Mouse (Mus musculus) MEL (cell line): Measurements from ENCODE around the gene Ctsa. TPM values are rescaled to one million over a fixed set of nuclear protein-coding genes. Genes with fewer than 3 reads are reported as not detected.

Source experiments
- DNase-seq: peaks from one replicate; pipeline ENCODE4 v3.0.0; 2011; ENCODE audit warnings: low read depth, low spot score
- H3K27ac ChIP-seq: 2 replicates; pipeline ENCODE4 v1.5.1; 2012; ENCODE audit warnings: low read depth, mild to moderate bottlenecking, control low read depth, low read length, moderate library complexity; ENCODE audit not compliant: control insufficient read depth
- H3K27me3 ChIP-seq, 2 experiments: fragments of 150-350 bp in 1 of 2; sonication (generic) in 1 of 2; 2 replicates each; pipeline ENCODE4 v1.6.1; 2012; ENCODE audit warnings: low read length in 2 of 2, mild to moderate bottlenecking in 2 of 2, improper control_type of control experiment in 1 of 2, moderate library complexity in 1 of 2; ENCODE audit not compliant: insufficient read depth in 2 of 2, control insufficient read depth in 1 of 2
- H3K36me3 ChIP-seq, 2 experiments: 2 replicates each; pipeline ENCODE4 v1.6.1; 2012 to 2014; ENCODE audit warnings: low read length in 2 of 2, improper control_type of control experiment in 1 of 2, inconsistent platforms in 1 of 2, mild to moderate bottlenecking in 1 of 2; ENCODE audit not compliant: insufficient read depth in 2 of 2, control insufficient read depth in 1 of 2
- H3K4me1 ChIP-seq, 2 experiments: fragments of 150-350 bp in 1 of 2; sonication (generic) in 1 of 2; 2 replicates each; pipeline ENCODE4 v1.6.1; 2012; ENCODE audit warnings: low read length in 2 of 2, improper control_type of control experiment in 1 of 2, mild to moderate bottlenecking in 1 of 2; ENCODE audit not compliant: insufficient read depth in 2 of 2, control insufficient read depth in 1 of 2
- H3K4me3 ChIP-seq, 2 experiments: fragments of 150-350 bp in 1 of 2; sonication (generic) in 1 of 2; 2 replicates each; pipeline ENCODE4 v1.5.1; 2012; ENCODE audit warnings: low read depth in 2 of 2, low read length in 2 of 2, mild to moderate bottlenecking in 2 of 2, moderate library complexity in 2 of 2, control low read depth in 1 of 2, improper control_type of control experiment in 1 of 2; ENCODE audit not compliant: control insufficient read depth in 1 of 2, insufficient read depth in 1 of 2
- H3K79me2 ChIP-seq: 2 replicates; pipeline ENCODE4 v1.6.1; 2012; ENCODE audit warnings: mild to moderate bottlenecking, low read length, moderate library complexity; ENCODE audit not compliant: control insufficient read depth, poor library complexity, insufficient read depth
- H3K9ac ChIP-seq: 2 replicates; pipeline ENCODE4 v1.6.1; 2012; ENCODE audit warnings: low read depth, mild to moderate bottlenecking, control low read depth, low read length, moderate library complexity; ENCODE audit not compliant: control insufficient read depth, poor library complexity, severe bottlenecking
- H3K9me3 ChIP-seq: fragments of 150-350 bp; sonication (generic); replicated peaks from 2 replicates; pipeline ENCODE4 v1.6.1; 2012; ENCODE audit warnings: mild to moderate bottlenecking, low read length, improper control_type of control experiment, moderate library complexity; ENCODE audit not compliant: insufficient read depth
- BHLHE40 ChIP-seq: IDR thresholded peaks from 2 replicates; pipeline ENCODE4 v1.6.1; 2012; ENCODE audit warnings: low read depth, mild to moderate bottlenecking, inconsistent platforms, low read length, improper control_type of control experiment, borderline replicate concordance
- CHD1 ChIP-seq: IDR thresholded peaks from 2 replicates; pipeline ENCODE4 v1.6.1; 2012; ENCODE audit warnings: low read depth, mild to moderate bottlenecking, inconsistent platforms, low read length, improper control_type of control experiment
- CHD2 ChIP-seq: IDR thresholded peaks from 2 replicates; pipeline ENCODE4 v1.6.1; 2011; ENCODE audit warnings: low read length, improper control_type of control experiment
- E2F4 ChIP-seq: IDR thresholded peaks from 2 replicates; pipeline ENCODE4 v1.6.1; 2011; ENCODE audit warnings: low read depth, low read length, improper control_type of control experiment, borderline replicate concordance
- ELF1 ChIP-seq: IDR thresholded peaks from 2 replicates; pipeline ENCODE4 v1.6.1; 2014; ENCODE audit warnings: low read depth, mild to moderate bottlenecking, inconsistent platforms, low read length, improper control_type of control experiment, moderate library complexity
- ETS1 ChIP-seq: IDR thresholded peaks from 2 replicates; pipeline ENCODE4 v1.6.1; 2012; ENCODE audit warnings: low read depth, mild to moderate bottlenecking, inconsistent platforms, low read length, improper control_type of control experiment, moderate library complexity
- GATA1 ChIP-seq: IDR thresholded peaks from 2 replicates; pipeline ENCODE4 v1.6.1; 2011; ENCODE audit warnings: low read depth, low read length, improper control_type of control experiment
- MAX ChIP-seq: IDR thresholded peaks from 2 replicates; pipeline ENCODE4 v1.6.1; 2011; ENCODE audit warnings: low read length, improper control_type of control experiment
- MXI1 ChIP-seq: IDR thresholded peaks from 2 replicates; pipeline ENCODE4 v1.6.1; 2011; ENCODE audit warnings: mild to moderate bottlenecking, low read depth, low read length, improper control_type of control experiment
- MYB ChIP-seq: IDR thresholded peaks from 2 replicates; pipeline ENCODE4 v1.6.1; 2011; ENCODE audit warnings: mild to moderate bottlenecking, low read depth, low read length, improper control_type of control experiment
- NRF1 ChIP-seq: IDR thresholded peaks from 2 replicates; pipeline ENCODE4 v1.6.1; 2014; ENCODE audit warnings: low read depth, mild to moderate bottlenecking, inconsistent platforms, low read length, improper control_type of control experiment, moderate library complexity; ENCODE audit not compliant: poor library complexity, insufficient read depth, severe bottlenecking
- POLR2AphosphoS2 ChIP-seq: IDR thresholded peaks from 2 replicates; pipeline ENCODE4 v1.6.1; 2011; ENCODE audit warnings: low read length, improper control_type of control experiment
- RAD21 ChIP-seq: IDR thresholded peaks from 2 replicates; pipeline ENCODE4 v1.6.1; 2011; ENCODE audit warnings: mild to moderate bottlenecking, low read depth, low read length, improper control_type of control experiment
- RCOR1 ChIP-seq: IDR thresholded peaks from 2 replicates; pipeline ENCODE4 v1.6.1; 2012; ENCODE audit warnings: low read depth, mild to moderate bottlenecking, inconsistent platforms, low read length, improper control_type of control experiment
- SMC3 ChIP-seq: IDR thresholded peaks from 2 replicates; pipeline ENCODE4 v1.6.1; 2011; ENCODE audit warnings: low read depth, low read length, improper control_type of control experiment
- TBP ChIP-seq: IDR thresholded peaks from 2 replicates; pipeline ENCODE4 v1.8.0; 2011; ENCODE audit warnings: low read depth, low read length, improper control_type of control experiment
- ZC3H11A ChIP-seq: IDR thresholded peaks from 2 replicates; pipeline ENCODE4 v1.6.1; 2012; ENCODE audit warnings: low read depth, mild to moderate bottlenecking, inconsistent platforms, low read length, improper control_type of control experiment
- ZKSCAN1 ChIP-seq: IDR thresholded peaks from 2 replicates; pipeline ENCODE4 v1.6.1; 2012; ENCODE audit warnings: low read depth, mild to moderate bottlenecking, inconsistent platforms, low read length, improper control_type of control experiment, moderate library complexity
- ZNF384 ChIP-seq: IDR thresholded peaks from 2 replicates; pipeline ENCODE4 v1.6.1; 2012; ENCODE audit warnings: low read depth, mild to moderate bottlenecking, inconsistent platforms, low read length, improper control_type of control experiment
- polyA plus RNA-seq, 2 experiments: library from polyadenylated mRNA; stranded (reverse) in 1 of 2; unstranded in 1 of 2; fragments of >175 nt in 1 of 2; fragments of >200 nt in 1 of 2; gene quantifications; 2 replicates each; pipeline versions ENCODE4 v1.2.1 to v1.2.4; 2012; ENCODE audit warnings: low replicate concordance in 2 of 2, low read depth in 1 of 2; ENCODE audit not compliant: insufficient read length in 2 of 2, insufficient read depth in 1 of 2, missing spikeins in 1 of 2
- total RNA-seq: library from RNA; depleted of rRNA; stranded (reverse); fragments of 300-350 nt; gene quantifications from 2 replicates; pipeline ENCODE4 v1.2.3, GENCODE M21; 2012

Gene Ctsa
- total and polyA plus RNA-seq, 3 experiments = 50.5 to 87.7 TPM; not detected in 1

- Histone ChIP-seq H3K4me1 (peaks cover 0 to 6% of the 10 kb centered on the region in 2 experiments; a peak in 1 of 4 replicates), H3K4me3 (no peak overlapping the region)
- DNase-seq = peak; percentile 44
- TF ChIP-seq NRF1 (no peak), ZKSCAN1 (no peak), GATA1 (no peak), TBP (no peak), MAX (no peak), BHLHE40 (no peak), SMC3 (no peak), RAD21 (no peak)
- TF ChIP-seq, all 39 proteins: peak for 0
- Histone ChIP-seq H3K9me3 (no peaks in the 10 kb centered on the region), H3K27me3 (no peaks in the 10 kb centered on the region), H3K79me2 (peaks cover 6% of the 10 kb centered on the region), H3K9ac (no peak overlapping the region), H3K27ac (no peak overlapping the region), H3K36me3 (peaks cover 0 to 4% of the 10 kb centered on the region in 2 experiments)
Observed at GRCm38 (mm10) chr2:164885788-164886187, 53.1 kb downstream of the Ctsa start.

- no peaks in the 10 kb centered on the region for H3K27me3 ChIP-seq
- no peak for DNase-seq
- no peak overlapping the region for H3K4me3 ChIP-seq
- H3K4me1 ChIP-seq = no peaks in the 10 kb centered on the region
- H3K9ac ChIP-seq = no peak overlapping the region
- H3K27ac ChIP-seq = no peak overlapping the region
- no peak for TF ChIP-seq ELF1
- TF ChIP-seq ZNF384 = no peak
- TF ChIP-seq POLR2AphosphoS2 = no peak
- no peak for TF ChIP-seq ZC3H11A
- no peak for TF ChIP-seq E2F4
- TF ChIP-seq ETS1 = no peak
- no peak for TF ChIP-seq NRF1
- no peak for TF ChIP-seq MYB
- TF ChIP-seq CHD2 = no peak
- TF ChIP-seq MXI1 = no peak
- no peak for TF ChIP-seq MAX
- TF ChIP-seq GATA1 = no peak
- no peak for TF ChIP-seq CHD1
- TF ChIP-seq RCOR1 = no peak
- H3K79me2 ChIP-seq = no peaks in the 10 kb centered on the region
- no peaks in the 10 kb centered on the region for H3K9me3 ChIP-seq
- no peaks in the 10 kb centered on the region; a peak in 2 of 4 replicates for H3K36me3 ChIP-seq
Observed at GRCm38 (mm10) chr2:164886617-164887016, 53.9 kb downstream of the Ctsa start.
